Mouse (Mus musculus) left cerebral cortex, adult 11 months (tissue): ENCODE data around the gene Atad5.
"Not testable (repeated sequence)": the region's sequence is repeated elsewhere in the genome, so short reads cannot be mapped to it uniquely, and the experiment has no call there.

Experiments used
- DNase-seq: peaks from one replicate; pipeline ENCODE4 v3.0.0; 2022; ENCODE audit warnings: low spot score

Atad5 gene

GRCm38 (mm10) chr11:80080826-80081728 is 8.1 kb upstream of the Atad5 start, which contains the start of gene Crlf3:
Crlf3 (minus strand) TSS chr11:80080991.
- peak; percentile 81 for DNase-seq

DNA sequence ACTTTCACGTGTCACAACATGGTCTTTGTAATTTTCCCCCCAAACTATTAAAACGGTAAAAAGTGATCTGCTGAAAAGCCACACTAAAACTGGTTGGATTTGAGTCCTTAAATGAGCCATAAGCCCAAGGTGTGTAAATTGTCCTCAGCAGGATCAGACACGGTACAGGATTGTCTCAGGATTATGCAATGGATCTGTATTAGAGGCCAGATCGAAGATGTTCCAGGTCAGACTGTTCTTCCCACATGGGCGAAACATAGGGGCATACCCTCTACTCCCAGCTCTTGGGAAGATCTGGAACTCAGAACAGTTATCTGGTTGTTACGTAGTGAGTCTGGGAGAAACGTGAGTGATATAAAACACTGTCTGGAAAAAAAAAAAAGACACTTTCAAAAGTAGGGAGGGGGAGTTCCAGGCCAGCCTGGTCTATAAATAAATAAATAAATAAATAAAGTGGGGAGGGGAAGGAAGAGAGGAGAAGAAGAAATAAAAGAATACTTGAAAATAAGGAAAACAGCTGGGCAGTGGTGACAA is 7.3 kb upstream of the Atad5 start:
- no peak for DNase-seq

DNA sequence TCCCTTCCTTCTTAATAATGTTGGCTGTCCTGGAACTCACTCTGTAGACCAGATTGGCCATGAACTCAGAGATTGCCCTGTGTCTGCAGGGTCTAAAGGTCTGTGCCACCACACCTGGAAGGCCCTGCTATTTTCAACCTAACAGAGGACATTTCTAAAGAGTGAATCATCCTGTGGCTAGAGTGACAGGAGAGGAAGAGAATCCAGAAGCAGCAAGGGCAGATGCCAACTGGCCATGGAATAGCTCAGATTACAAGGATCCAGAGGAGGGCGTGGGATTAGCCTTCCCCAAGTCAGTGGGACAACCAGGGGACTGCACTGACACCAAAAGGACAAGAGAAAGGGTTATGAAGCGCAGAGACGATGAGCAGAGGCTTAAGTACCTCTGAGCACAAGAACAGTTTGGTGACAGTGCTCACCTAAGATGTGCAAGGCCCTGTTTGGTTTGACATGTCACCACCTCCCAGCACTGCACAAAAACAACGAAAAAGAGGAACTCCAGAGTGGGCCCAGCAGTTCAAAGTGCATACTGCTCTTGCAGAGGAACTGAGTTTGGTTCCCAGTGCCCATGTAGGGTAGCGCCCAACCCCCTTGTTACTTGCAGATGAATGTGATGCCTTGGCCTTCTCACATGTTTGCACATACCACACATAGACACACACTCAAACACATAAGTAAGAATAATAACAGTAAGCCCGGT is 3.7 kb upstream of the Atad5 start:
- no peak for DNase-seq

DNA sequence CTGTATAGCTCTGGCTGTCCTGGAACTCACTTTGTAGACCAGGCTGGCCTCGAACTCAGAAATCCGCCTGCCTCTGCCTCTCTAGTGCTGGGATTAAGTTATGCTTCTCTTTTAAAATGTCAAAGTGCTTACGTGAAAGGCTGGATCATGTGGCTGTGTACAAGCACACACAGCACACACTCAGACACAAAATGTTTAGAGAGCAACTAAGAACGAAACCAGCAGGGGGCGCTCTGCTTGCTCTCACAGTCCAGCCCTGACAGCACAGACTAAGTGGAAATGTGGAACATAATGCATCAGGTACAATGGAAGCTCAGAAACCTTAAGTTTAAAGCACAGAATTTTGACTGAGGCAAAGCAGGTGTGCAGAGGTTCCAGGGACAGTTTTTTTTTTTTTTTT is 2.4 kb upstream of the Atad5 start:
- DNase-seq = peak; percentile 73

- no peak for DNase-seq
Observed at GRCm38 (mm10) chr11:80089817-80090214, 616 bp downstream of the Atad5 start.

DNA sequence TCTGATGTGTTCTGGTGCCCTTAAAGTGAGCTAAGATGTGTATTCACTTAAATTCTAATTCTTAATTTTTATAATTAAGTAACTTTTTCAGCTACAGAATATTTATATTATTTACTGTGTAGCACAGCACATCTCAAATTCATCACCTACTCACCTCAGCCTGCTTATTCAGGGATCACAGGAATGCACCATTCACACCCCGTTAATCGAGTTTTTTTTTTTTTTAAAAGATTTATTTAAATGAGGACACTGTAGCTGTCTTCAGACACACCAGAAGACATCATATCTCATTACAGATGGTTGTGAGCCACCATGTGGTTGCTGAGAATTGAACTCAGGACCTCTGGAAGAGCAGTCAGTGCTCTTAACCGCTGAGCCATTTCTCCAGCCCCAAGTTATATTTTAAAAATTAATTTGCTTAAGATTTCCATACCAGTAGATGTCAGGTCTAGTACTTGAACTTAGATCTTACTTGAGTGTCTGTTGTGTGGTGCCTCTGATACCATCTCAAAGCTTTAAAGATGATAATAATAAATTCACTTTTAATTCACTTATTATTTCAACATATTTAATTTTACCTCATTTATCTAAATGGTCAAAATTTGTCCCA is 1.5 kb downstream of the Atad5 start:
- no peak for DNase-seq

DNA sequence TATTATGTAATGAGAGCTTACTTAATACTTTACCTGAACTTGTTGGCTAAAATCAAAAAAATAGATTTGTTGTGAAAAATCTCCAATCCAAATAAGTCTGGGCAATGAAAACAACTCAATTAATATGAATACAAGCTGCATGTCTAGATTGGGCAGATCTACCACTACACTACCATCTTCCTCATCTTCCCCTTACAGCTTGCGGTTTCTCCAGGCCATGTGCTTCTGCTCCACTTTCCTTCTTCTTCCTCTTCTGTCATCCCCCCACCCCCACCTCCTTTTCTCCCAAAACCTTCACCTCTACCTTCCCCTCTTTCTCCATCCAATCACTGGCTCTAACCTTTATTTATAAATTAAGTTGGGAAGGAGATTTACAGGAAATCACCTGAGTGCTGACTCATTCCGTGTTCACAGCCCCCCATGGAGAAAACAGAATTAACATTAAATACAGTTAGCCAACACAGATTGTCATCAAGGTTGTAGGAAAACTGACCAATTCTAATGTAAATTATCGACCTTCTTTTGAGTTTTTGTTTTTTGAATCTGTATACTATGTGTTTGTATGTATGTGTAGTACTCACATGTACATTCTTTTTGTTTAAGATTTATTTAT is 9.3 kb downstream of the Atad5 start:
- DNase-seq = no peak

- DNase-seq = no peak
Observed at GRCm38 (mm10) chr11:80101298-80101697, 12.1 kb downstream of the Atad5 start.

DNA sequence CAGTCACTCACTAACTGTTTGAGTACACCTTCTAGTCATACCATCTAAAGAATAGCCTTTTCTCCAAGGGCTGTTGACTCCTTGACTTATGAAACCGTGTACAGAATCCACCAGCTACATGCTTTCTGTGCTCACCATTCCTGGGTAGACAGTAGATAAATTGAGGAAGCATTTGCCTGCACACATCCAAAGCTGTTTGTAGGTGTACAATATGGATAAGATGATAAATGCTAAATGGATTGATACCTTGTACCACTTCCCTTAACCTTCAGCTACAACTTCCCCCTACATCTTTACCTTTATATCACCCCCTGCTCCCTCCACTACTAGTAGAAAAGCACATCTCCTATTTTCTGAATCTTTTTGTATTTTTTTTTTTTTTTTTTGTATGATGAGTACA is 15.2 kb downstream of the Atad5 start:
- DNase-seq = no peak

GRCm38 (mm10) chr11:80116411-80116810 is 27.2 kb downstream of the Atad5 start:
- no peak for DNase-seq

DNA sequence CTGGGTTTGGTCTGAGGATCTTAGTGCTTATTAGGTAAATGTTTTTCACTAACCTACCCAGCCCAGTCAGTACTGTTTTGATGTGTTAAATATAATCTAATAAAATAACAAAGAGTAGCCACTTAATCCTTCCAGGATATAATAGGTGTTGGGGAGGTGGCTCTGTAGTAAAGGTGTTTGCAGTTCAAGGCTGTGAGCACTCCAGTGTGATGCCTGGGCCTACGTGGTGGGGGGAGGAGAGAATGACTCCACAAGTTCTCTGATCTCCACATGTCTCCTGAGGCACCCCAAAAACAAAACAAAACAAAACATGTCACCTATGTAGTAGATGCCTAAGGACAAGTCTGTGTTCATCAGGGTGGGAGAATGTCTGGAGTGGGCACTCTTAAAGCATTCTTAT is 42.9 kb downstream of the Atad5 start:
- no peak for DNase-seq

DNA sequence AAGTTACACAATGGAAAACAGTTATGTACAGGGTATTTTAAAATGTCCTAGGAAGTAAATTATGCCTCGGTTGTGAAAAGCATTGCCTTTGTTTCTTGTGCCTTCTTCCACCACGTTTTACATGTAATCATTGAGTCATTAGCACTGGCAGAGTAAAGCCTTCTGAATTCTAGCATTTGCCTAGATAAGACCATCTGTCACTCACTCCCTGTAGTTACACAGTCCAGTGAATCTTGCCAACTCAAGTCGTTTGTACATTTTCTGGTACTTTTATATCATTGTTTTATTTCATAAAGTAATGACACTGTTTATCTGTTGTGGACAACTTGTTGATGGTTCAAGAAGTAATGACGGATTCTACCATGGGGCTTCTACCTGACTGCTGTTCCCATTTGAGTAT is 45.5 kb downstream of the Atad5 start:
- DNase-seq = no peak

DNA sequence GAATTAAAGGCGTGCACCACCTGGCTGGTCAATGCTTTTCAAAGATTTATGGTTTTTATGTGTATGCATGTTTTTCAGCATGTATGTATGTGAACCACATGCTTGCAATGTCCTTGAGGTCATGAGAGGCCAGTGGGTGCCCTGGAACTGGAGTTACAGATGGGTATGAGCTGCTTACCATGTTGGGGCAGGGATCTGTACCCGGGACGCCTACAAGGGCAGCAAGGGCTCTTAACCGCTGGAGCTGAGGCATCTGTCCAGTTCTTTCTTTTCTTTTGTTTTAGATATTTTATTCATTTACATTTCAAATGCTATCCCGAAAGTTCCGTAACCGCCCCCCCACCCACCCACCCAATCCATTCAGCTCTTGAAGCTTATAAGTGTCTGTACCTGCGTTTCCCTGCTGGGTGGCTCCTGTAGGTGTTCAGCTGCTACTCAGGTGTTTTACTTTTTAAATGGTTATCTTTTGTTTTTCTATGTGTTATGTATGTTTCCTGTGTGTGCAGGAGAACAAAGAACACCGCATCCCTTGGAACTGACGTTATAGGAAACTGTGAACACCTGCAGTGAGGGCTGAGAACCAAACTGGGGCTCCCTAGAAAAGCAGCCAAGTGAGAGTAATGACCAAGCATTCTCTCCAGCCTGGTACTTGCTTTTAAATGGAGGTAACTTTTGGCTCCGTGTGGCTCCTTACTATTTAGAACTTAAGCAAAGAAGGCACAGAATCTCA is 46.9 kb downstream of the Atad5 start:
- no peak for DNase-seq

DNA sequence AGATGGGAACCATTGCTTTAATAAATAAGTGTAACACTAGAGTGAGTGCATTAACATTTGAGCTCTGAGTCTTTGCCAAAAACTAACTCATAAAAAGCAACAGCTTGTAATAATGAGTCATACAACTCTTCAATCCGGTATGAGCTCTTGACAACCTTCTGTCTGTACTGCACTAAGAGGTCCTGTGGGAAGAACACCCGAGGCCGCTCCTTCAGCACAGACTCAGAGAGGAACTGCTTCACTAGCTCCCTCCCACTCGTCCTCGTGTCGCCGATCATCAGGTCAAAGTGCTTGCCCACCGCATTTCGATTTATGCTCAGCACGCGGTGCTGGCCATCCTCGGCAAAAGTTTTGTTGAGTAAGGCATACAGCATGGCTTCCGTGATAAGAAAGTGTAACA is 47.6 kb downstream of the Atad5 start:
- DNase-seq = no peak

DNA sequence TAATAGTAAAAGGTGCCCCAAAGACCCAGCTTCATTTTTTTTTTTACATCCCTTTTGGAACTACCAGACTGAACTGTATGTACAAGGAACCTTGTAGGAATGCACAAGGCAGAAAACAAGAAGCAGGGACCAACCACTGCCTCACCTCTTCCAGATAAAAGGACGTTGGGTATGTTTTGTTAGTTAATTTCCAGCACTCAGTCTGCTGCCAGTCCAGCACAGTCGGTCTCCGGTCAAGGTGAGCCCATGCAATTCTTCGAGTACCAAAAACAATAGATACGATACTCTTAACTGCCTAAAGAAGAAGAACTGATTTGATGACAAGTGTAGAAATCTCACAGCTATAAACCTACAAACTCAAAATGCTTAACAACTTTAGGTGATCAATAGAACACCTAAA is 48.6 kb downstream of the Atad5 start:
- no peak for DNase-seq

DNA sequence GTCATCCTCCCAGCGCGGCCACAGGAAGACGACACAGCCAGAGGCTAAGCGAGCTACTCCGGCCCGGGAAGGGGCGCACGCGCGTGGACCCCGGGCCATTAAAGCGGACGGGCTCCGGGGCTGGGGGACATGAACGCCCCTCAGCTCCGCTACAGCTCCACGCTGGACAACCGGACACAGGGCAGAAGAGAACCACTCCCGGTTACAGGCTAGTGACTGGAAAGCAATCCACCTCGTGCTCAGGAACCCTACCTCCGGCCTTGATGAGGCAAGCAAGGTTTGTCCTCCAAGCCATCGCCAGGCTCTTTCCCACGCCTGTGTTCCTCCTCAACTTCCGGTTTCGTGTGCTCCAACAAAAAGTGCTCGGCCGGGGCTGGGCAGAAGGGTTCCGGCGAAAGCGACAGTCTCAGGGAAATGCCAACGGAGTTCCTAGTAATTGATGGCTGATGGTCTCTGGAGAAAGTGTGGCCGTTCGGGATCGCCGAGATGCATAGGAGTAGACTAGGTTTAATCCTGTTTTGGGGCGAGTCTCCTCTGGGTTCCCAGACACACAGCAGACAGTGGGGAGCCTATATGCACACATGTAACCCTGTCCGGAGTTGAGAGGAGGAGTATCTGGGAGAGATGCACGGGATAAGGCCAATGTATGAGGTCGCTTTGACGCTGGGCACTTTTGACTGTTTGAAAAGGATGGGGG is 52.8 kb downstream of the Atad5 start, which contains the start of gene Tefm:
Tefm (minus strand) TSS at position 351 of the 697 bp plus-strand sequence.
- peak; percentile 72 for DNase-seq

DNA sequence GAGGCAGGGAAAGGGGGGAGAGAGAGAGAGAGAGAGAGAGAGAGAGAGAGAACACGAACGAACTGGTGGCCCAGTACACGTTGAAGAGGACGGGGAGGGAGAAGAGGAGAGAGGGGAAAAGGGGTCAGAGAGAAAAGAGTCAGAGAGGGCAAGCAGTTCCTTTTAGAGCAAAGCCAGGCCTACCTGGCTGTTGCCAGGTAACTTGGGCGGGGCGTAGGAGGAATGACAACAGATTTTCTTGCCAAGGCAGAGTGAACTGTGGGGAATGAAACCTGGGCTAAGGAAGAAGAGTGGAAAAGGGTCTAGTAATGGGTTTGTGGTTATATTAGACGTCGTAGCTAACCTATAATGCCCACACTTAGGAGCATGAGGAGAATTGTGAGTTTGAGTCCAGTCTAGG is 53.7 kb downstream of the Atad5 start:
- no peak for DNase-seq

GRCm38 (mm10) chr11:80145787-80146275 is 56.6 kb downstream of the Atad5 start:
- no peak for DNase-seq

- no peak for DNase-seq
Observed at GRCm38 (mm10) chr11:80147748-80148147, 58.5 kb downstream of the Atad5 start.

DNA sequence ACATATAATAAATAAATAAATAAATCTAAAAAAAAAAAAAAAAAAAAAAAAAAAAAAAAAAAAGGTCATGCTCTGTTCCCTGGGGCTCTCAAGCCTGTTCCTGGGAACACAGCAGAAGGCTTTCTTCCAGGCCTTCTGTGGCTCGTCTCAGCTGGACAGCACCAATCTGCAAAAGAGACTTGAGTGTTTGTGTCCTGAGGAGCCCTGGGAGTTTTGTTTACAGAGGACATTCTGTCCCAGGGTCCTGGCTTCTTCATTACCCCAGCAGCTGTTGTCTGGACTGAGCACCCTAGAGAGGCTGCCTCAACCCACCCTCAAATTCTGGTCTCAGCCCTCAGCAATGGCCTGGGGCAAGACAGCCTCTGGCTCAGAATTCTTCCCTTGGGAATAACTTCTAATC is 59.1 kb downstream of the Atad5 start:
- no peak for DNase-seq

DNA sequence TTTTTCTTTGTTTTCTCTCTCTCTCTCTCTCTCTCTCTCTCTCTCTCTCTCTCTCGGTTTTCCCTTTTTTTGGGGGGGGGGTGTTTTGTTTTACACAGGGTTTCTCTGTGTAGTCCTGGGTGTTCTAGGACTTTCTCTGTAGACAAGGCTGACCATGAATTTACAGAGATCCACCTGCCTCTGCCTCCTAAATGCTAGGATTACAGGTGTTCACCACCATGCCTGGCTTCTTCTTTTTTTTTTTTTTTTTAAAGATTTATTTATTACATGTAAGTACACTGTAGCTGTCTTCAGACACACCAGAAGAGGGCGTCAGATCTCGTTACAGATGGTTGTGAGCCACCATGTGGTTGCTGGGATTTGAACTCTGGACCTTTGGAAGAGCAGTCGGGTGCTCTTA is 59.8 kb downstream of the Atad5 start:
- not testable (repeated sequence) for DNase-seq
